Mouse (Mus musculus) kidney, adult 2 months (tissue): ENCODE results near the gene 2410131K14Rik.

Experiments
- CTCF ChIP-seq: fragments of 200-500 bp; conservative IDR thresholded peaks from 2 replicates; pipeline ENCODE4 v1.5.1; 2011; ENCODE audit warnings: low read depth, mild to moderate bottlenecking, control low read depth, low read length, moderate library complexity, mixed read lengths; ENCODE audit not compliant: insufficient read depth, insufficient read length
- POLR2A ChIP-seq: fragments of 200-500 bp; IDR thresholded peaks from one replicate; pipeline ENCODE4 v1.6.1; 2011; ENCODE audit warnings: low read depth, low read length, control low read depth

DNA sequence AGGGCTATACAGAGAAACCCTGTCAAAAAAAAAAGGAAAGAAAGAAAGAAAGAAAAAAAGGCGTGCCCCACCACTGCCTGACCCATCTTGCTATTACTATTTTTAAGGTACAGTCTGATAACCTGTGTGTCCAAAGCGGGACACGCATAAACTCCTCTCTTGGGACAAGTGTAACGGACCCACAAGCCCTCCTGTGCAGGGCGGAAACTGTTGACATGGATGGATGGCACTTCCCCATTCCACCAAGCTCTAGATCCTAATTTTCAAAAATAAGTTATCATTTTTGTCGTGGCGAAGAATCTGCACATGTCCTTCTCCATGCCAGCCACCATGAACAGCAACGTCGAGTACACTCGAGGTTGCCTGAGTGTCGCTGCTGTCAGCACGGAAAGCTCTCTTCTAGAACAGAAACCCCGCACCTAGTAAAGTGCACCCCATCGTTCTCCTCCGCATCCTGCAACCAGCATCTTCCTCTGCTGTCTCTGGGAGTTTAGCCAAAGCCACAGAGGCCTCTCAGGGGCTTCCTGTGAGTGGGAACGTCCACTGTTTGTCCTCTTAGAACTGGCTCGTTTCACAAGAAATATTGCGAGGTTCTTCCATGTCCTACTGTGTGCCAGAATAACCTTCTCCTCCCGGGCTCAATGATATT lies 60.1 kb downstream of the 2410131K14Rik start:
- TF ChIP-seq CTCF (no peak), POLR2A (no peak)
